Mouse (Mus musculus): Measurements from ENCODE around the gene Gtpbp3. TPM values are rescaled to one million over a fixed set of nuclear protein-coding genes. Genes with fewer than 3 reads are reported as not detected.

The Gtpbp3 gene
- total and polyA plus RNA-seq, 3 experiments = 49.4 to 50.1 TPM; not detected in 1

GRCm38 (mm10) chr8:71537028-71537867 is 49.3 kb downstream of the Gtpbp3 start, which contains the start of gene Bst2 (continued):
- no peak for TF ChIP-seq CHD2 (IDR thresholded peaks at IDR 0.05; ENCODE audit: low read length)
- TF ChIP-seq USF2 (IDR thresholded peaks at IDR 0.05; ENCODE audit: borderline replicate concordance in 1 of 2, insufficient read depth in 1 of 2, low read depth in 1 of 2, low read length in 2 of 2) = 0 out of 4 replicates have a peak, but pooled peaks of 1 of the 2 experiments have one; percentile 24

- H3K79me2 ChIP-seq (ENCODE audit: control insufficient read depth, insufficient read depth, low read length, poor library complexity) = 0 out of 2 replicates have a peak, but pooled peaks cover 6% of the 10 kb centered on the region
- H3K36me3 ChIP-seq (ENCODE audit: control insufficient read depth in 1 of 2, insufficient read depth in 2 of 2, low read length in 2 of 2) = peaks cover 0 to 5% of the 10 kb centered on the region in 2 experiments; a peak in 2 of 4 replicates
- no peaks in the 10 kb centered on the region for H3K9me3 ChIP-seq (replicated peaks; ENCODE audit: insufficient read depth, low read length)
- H3K9ac ChIP-seq (ENCODE audit: control insufficient read depth, low read depth, low read length, poor library complexity, severe bottlenecking) = peak within 1 kb of the TSS; percentile 74
- peak; percentile 99 for DNase-seq (ENCODE audit: low read depth, low spot score)
- TF ChIP-seq MAZ (IDR thresholded peaks at IDR 0.05; ENCODE audit: low read depth, low read length) (peak; percentile 75), MAX (IDR thresholded peaks at IDR 0.05; ENCODE audit: low read length) (peak; percentile 46; the same call in 1 of the 2 replicates), HCFC1 (IDR thresholded peaks at IDR 0.05; ENCODE audit: low read depth, low read length) (peak; percentile 98), MEF2A (IDR thresholded peaks at IDR 0.05; ENCODE audit: extremely low read depth, insufficient replicate concordance, low read depth, low read length, poor library complexity, severe bottlenecking) (no peak), ZNF384 (IDR thresholded peaks at IDR 0.05; ENCODE audit: low read depth, low read length) (no peak), ELF1 (IDR thresholded peaks at IDR 0.05; ENCODE audit: low read depth, low read length) (peak; percentile 96), MYC (IDR thresholded peaks at IDR 0.05; ENCODE audit: low read depth, low read length) (peak; percentile 60; the same call in 1 of the 2 replicates), NELFE (IDR thresholded peaks at IDR 0.05; ENCODE audit: low read depth, low read length) (peak; percentile 53; the same call in 1 of the 2 replicates), CTCF (IDR thresholded peaks at IDR 0.05 in 2 of 3, conservative IDR thresholded peaks at IDR 0.05 in 1 of 3; ENCODE audit: control insufficient read depth in 1 of 3, insufficient read depth in 1 of 3, low read depth in 2 of 3, low read length in 3 of 3, poor library complexity in 1 of 3, severe bottlenecking in 1 of 3) (peak in 1 of 3 experiments; percentile 3; a peak in 1 of 6 replicates), POLR2A (IDR thresholded peaks at IDR 0.05; ENCODE audit: control insufficient read depth in 1 of 2, insufficient read depth in 1 of 2, low read depth in 1 of 2, low read length in 2 of 2, poor library complexity in 1 of 2) (peak in 1 of 2 experiments; percentile 33; a peak in 1 of 4 replicates), TBP (IDR thresholded peaks at IDR 0.05; ENCODE audit: low read depth, low read length) (0 out of 2 replicates have a peak, but pooled peaks have one; percentile 22), BHLHE40 (IDR thresholded peaks at IDR 0.05; ENCODE audit: borderline replicate concordance, low read depth, low read length) (no peak), ETS1 (IDR thresholded peaks at IDR 0.05; ENCODE audit: low read depth, low read length) (peak; percentile 52; the same call in 1 of the 2 replicates), ZC3H11A (IDR thresholded peaks at IDR 0.05; ENCODE audit: low read depth, low read length) (no peak), MXI1 (IDR thresholded peaks at IDR 0.05; ENCODE audit: low read depth, low read length) (peak; percentile 76; the same call in 1 of the 2 replicates), MAFK (IDR thresholded peaks at IDR 0.05; ENCODE audit: borderline replicate concordance, low read depth, low read length) (no peak), GATA1 (IDR thresholded peaks at IDR 0.05; ENCODE audit: low read depth, low read length) (peak; percentile 56), E2F4 (IDR thresholded peaks at IDR 0.05; ENCODE audit: borderline replicate concordance, low read depth, low read length) (peak; percentile 80; the same call in 1 of the 2 replicates), KAT2A (conservative IDR thresholded peaks at IDR 0.05; ENCODE audit: low read depth, low read length) (peak; percentile 96; the same call in 1 of the 2 replicates), RCOR1 (IDR thresholded peaks at IDR 0.05; ENCODE audit: low read depth, low read length) (peak; percentile 52; the same call in 1 of the 2 replicates), SIN3A (IDR thresholded peaks at IDR 0.05; ENCODE audit: low read length) (peak; percentile 96), NRF1 (IDR thresholded peaks at IDR 0.05; ENCODE audit: insufficient read depth, low read depth, low read length, poor library complexity, severe bottlenecking) (peak; percentile 94), TCF12 (IDR thresholded peaks at IDR 0.05; ENCODE audit: low read depth, low read length) (peak; percentile 43; the same call in 1 of the 2 replicates), CHD2 (IDR thresholded peaks at IDR 0.05; ENCODE audit: low read length) (peak; percentile 19; the same call in 1 of the 2 replicates), GABPA (IDR thresholded peaks at IDR 0.05; ENCODE audit: low read depth, low read length) (no peak), CHD1 (IDR thresholded peaks at IDR 0.05; ENCODE audit: low read depth, low read length) (no peak), USF1 (IDR thresholded peaks at IDR 0.05; ENCODE audit: low read depth, low read length) (peak; percentile 82), SMC3 (IDR thresholded peaks at IDR 0.05; ENCODE audit: low read depth, low read length) (no peak)
- H3K27ac ChIP-seq (ENCODE audit: control insufficient read depth, low read depth, low read length) = no peak within 1 kb of the TSS
- peak within 1 kb of the TSS; percentile 88 to 93 for H3K4me3 ChIP-seq (ENCODE audit: control insufficient read depth in 1 of 2, insufficient read depth in 1 of 2, low read depth in 2 of 2, low read length in 2 of 2)
- H3K27me3 ChIP-seq (ENCODE audit: control insufficient read depth in 1 of 2, insufficient read depth in 2 of 2, low read length in 2 of 2) = no peaks in the 10 kb centered on the region
- H3K4me1 ChIP-seq (ENCODE audit: control insufficient read depth in 1 of 2, insufficient read depth in 2 of 2, low read length in 2 of 2) = peaks cover 2 to 8% of the 10 kb centered on the region in 2 experiments; a peak in 2 of 4 replicates
Measured at GRCm38 (mm10) chr8:71542632-71543343, 54.9 kb downstream of the Gtpbp3 start, which contains the start of gene Mvb12a. Gene Mvb12a (plus strand): TSS chr8:71542922.

Data from MEL (cell line).